Mouse (Mus musculus) hematopoietic stem cell, adult 5-6 weeks (primary cell): ENCODE measurements around the gene Ube2q2. TPM values are rescaled to one million over a fixed set of nuclear protein-coding genes. Genes with fewer than 3 reads are reported as not detected.

ENCODE experiments used
- ATAC-seq, 2 experiments: fragments of 125-278 bp in 1 of 2; replicated peaks in 1 of 2; 2 replicates each; pipeline ENCODE4 v1.8.0; 2016 to 2017; ENCODE audit warnings: inconsistent platforms in 2 of 2, mild to moderate bottlenecking in 2 of 2, moderate number of reproducible peaks in 2 of 2, low read depth in 1 of 2, moderate TSS enrichment in 1 of 2; ENCODE audit not compliant: low FRiP score in 2 of 2, poor library complexity in 2 of 2, severe bottlenecking in 2 of 2, insufficient read depth in 1 of 2, low TSS enrichment in 1 of 2
- total RNA-seq: library from RNA; stranded (forward); fragments of 172-1452, 232-1000 nt; gene quantifications from 2 replicates; pipeline ENCODE4 v1.2.3, GENCODE M21; 2017

Ube2q2 gene
- 48.0 and 56.2 TPM in 2 replicates for total RNA-seq

DNA sequence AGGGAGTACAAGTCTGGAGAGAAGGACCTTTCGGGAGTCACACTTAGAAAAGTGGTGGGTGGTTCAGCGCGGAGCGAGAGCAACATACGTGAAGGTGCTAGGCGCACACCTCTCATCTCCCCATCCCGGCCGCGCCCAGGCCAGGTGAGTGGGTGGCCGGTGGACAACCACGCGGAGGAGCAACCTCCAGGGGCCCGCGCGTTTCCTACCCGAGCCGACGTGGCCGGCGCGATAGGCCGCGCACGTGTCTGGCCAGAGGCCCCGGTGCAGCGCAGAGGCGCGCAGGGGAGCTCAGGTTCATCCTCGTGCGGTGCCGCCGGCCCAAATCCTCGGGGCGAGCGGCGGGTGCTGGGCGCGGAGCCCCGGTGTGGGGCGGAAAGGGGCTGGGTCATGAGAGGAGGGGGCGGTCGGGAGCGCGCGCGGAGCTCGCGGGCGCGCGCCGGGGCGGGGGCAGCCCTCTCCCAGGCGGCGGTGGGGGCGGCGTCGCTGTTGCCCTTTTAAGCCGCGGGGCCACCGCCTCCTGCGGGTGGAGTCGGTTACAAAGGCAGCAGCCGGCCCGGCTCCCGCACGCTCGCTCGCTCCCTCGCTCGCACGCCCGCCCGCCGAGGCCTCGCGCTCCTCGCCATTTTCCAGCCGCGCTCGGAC is at the start of gene Ube2q2:
TSS of gene Ube2q2 (plus strand) at position 1 of the 645 bp plus-strand sequence.
- peak; percentile 28 to 36; a peak in 1 of 4 replicates for ATAC-seq

DNA sequence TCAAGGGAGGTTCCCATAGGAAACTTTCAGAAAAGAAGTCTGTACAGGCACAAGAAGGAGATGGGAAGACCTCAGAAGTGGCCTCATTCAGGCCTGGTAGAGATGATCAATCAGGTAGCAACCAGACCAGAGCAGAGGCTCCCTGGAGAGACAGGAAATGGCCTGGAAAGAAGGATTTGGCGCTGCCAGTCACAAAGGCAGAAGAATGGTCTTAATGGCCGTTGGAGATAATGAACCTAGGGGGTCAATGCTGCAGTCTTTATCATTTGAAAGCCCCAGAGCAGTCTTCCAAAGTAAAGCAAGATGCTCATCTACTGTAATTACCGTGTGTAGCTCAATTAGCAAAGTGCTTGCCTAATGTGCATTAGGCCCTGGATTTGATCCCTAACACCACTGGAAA is 47.5 kb upstream of the Ube2q2 start:
- ATAC-seq, result no peak

DNA sequence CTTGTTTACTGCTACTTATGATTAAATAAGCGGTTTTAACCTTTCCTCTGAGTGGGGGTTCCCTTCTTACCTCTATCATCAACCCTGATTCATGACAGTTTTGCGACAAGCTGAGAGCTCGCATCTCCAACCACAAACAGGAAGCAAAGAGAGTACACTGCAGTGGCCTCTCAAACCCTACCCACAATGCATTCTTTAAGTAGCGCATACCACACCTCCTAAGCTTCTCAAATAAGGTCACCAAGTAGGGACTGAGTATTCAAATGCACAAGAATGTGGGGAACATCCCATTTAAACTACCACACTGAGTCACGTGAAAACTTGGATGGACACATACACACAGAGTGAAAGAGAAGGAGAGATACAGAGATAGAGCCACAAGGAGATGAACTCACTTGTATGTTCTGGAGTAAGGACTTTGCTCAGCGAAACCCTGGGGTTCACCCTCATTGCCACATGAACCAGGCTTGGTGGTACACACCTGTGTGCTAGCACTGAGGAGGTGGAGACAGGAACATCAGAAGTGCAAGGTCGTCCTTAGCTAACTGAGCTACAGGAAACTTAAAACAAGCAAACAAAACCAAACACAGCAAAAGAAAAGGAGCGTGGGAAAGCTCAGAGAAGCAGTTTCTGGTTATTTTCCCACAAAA is 46.3 kb upstream of the Ube2q2 start:
- ATAC-seq, result no peak

DNA sequence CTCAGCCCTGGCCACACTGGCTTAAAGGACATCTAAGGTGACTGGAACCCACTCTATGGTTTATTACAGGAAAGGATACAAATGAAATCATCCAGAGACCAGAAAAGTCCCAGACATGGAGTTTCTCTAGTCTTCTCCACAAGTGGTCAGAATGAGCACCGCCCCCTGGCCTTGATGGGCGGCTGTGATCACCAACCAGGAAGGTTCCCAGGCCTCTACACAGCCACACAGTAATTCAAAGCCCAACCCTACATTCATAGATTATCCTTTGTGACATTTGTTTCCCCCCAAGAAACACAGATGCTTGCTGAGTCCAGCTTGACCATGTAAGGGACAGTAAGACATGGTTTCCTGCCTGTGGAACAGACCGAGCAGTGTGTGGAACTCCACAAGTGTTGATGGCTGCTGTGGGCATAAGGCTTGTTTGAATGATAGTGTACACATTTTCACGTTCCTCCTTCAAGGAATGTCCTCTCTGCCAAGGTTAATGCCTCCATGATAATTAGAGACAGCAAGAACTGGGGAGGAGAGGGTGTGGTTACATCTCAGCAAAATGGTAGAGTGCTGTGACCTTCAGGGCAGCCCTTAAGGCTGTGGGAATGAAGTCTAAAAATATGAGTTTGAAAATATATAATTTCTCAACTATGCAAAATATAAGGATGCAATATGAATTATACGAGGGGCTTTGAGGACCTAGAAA is 45.6 kb upstream of the Ube2q2 start:
- no peak for ATAC-seq

DNA sequence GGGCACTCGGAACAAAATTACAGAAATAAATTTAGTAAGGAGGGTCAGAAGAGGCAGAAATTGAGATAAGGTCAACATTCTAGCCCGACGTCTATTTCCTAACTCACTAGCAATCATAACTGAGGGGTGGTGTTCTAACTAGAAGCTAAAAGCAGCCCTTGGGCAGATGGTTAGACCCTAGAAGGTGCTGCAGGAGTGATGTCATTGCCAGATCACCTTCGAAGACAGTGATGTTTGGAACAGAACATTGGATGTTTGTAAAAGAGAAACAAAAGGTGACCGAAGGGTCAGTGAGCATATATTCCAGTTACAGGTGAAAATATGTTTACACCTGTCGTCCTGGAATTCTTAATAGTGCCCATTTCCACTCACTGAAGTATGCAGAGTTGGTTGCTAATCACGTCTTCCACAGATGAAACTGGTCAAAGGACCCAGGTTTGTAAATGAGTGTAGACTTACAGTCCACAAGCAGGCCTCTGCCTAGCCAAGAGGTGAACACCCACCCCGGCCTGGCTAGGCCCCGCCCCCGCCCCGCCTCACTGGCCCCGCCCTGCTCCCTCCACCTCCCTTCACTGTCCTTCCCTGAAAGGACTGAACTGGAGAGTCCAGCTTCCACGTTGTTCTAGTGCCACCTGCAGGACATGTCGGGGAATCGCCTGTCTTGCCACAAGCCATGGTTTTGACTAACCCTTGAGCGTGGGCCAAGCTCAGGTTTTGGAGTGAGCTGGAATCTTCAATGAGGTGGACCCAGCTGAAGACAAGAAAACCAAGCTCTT is 38.4 kb upstream of the Ube2q2 start:
- ATAC-seq, result peak; percentile 96

DNA sequence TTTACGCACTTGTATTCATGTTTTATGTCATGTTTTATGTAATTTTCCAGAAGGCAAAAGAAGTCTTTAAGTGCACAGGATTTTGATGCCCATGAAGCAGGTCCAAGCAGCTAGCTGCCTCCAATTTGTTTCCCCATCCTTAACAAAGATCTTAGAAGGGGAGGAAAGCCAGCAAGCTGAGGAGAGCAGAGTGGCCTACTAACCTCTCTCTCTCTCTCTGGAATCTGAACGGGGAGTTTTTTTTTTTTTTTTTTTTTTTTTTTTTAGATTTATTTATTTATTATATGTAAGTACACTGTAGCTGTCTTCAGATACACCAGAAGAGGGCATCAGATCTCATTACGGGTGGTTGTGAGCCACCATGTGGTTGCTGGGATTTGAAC is 37.8 kb upstream of the Ube2q2 start:
- ATAC-seq, result 0 out of 4 replicates have a peak, but pooled peaks of 1 of the 2 experiments have one; percentile 4

DNA sequence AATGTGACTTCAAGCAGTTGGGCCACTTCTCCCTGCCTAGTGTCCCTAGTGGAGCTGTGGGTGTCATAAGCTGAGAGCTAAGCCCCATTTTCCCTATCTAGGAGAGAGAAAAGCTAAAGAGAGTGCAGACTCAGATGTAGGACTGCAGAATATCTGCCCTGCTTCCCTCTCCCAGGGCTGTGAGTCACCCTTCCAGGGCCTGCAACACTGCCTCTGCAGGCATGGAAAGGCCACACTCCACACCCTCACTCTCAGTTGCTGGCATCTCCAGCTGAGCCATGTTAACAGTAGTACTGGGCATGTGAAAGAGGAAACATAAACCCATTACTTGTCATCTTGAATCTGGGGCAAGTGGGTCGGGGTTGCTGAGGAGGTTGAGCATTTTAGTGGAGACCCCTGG is 33.9 kb upstream of the Ube2q2 start:
- no peak for ATAC-seq

DNA sequence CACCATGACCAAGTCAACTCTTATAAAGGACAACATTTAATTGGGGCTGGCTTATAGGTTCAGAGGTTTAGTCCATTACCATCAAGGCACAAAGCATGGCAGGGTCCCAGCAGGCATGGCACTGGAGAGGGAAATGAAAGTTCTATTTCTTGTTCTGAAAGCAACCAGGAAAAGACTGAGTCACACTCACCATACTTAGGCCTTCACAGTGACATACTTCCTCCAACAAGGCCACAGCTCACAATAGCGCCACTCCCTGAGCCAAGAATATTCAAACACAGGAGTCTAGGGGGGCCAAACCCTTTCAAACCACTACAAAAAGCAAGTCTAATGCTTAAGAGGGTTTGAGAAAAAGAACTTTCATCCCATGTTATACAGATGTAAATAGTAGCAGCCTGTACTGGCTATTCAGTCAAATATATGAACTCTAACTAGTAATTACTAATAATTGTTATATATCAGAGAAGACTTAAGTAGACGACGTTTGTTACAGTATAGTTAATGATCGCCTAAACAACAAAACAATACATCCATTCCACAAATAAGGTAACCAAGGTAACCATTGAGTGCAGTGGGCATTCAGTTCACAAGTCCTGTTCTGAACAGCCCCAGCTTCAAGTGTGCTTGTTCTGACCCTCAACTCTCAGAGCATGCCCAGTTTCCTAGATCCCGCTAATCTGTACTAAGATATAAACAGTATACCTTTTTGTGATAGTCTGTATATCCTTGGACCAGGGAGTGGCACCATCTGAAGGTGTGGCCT is 31.2 kb upstream of the Ube2q2 start:
- ATAC-seq, result no peak

DNA sequence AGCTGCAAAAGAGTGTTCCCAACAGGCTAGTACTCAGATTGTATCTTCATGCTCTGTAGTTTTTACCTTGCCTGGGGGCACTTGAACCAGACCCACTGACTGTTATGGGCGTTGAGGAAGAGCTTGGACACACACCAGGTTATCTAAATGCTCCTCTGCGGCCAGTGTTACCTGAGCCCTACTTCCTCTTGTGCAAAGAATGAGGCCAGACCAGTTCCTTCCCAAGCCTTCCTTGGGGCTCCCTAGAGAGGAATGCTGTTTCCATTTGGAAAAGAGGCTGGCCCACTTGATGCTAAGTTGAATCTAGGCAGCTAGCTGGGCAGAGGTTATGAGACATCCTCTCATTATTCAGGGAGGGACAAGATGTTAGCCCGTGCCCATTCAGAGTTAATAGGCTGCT is 26.1 kb upstream of the Ube2q2 start:
- no peak for ATAC-seq

DNA sequence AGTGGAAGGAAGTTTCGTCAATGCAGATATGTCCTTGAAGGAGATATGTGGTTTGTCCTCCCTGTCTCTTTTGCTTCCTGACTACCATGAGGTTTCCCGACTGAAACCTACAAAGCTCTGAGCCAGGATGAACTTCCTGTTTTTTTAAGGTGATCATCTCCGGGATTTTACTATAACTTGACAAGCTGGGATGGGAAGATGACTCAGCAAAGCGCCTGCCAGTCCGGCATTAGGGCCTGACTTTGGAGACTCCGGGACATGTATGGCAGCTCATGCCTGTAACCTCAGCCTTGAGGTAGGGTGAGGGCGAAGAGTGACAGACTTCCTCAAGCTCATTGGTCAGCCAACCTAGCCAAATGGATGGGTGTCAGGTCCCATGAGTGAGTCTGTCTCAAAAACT is 22.9 kb upstream of the Ube2q2 start:
- ATAC-seq, result no peak

DNA sequence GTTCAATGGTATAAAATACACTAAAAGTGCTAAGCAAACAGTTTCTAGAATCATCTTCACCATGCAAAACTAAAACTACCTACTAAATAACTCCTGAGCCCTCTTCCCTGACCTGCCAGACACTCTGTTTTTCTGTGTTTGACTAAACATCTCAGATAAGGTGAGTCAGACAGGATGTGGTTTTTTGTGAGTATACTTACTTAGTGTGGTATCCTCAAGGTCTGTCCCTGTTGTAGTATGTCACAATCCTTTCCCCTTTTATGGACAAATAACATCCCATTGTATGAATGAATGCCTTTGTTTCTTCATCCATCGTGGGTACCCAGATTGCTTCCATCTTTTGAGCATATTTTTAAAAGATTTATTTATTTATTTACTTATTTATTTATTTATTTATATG is 22.4 kb upstream of the Ube2q2 start:
- no peak for ATAC-seq

DNA sequence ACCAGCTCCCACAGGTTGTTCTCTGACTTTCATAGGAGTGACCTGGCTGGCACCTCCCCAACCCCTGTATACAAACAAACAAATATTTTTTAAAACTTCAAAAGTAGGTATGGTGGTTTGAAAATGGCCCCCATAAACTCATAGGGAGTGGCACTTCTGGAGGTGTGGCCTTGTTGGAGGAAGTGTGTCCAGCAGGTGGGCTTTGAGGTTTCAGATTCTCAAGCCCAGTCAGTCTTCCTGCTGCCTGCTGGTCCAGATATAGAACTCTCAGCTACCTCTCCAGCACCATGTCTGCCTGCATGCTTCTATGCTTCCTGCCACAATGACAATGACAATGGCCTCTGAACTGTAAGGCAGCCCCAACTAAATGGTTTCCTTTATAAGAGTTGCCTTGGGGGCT is 16.8 kb upstream of the Ube2q2 start:
- no peak for ATAC-seq

DNA sequence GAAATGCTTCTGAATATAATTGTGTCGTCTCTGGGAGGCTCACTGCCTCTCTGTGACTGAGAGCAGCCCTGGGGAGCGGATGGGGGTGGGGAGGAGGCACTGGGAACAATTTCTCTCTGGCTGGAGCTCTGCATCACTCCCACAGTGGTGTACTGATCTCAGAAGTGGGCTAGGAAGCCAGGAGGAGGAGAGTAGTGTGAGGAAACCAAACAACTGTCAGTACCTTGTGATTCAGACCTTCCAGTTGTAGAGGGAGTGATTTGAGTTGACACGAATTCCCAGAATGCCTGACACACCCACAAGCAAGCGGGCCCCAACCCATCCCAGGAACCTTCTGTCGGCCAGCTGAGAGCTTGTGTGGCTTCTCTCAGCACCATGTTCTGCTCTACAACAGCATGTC is 12.1 kb upstream of the Ube2q2 start:
- no peak for ATAC-seq

DNA sequence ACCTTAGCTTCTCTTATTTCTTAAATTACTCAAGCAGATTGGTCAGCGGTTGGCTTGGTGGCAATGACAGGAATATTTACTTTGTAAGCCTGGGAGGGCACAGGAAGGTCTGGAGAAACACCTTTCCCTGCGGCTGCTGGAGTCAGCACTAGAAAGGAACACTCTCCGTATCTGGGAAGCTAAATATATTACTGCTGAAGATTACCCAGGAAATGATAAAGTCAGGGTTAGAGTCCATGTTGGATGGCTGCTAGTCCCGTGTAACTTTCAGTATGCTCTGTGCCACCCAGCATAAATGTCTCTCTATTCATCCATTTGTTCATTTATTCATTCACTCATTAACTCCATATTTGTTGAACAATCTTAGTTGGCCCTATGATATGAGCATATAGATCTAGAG is 11.5 kb upstream of the Ube2q2 start:
- no peak for ATAC-seq

DNA sequence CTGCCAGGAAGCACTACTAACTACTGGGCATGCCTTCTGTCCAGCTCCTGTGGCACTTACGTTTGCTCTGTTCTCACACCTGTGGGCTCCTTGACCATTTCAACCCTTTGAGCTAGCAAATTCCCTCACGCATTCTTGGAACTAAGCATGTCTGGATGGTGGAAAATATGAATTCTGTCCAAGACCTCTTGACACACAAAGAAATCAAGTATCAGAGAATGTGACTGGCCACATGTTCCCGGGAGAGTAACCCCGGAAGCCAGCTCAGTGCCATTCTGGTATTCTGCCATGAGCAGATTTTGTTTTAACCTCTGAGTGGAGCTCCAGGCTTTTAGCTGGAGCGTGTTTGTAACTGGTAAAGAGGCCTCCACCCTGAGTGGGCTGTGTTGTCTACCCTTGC is 8.7 kb upstream of the Ube2q2 start:
- ATAC-seq, result no peak

DNA sequence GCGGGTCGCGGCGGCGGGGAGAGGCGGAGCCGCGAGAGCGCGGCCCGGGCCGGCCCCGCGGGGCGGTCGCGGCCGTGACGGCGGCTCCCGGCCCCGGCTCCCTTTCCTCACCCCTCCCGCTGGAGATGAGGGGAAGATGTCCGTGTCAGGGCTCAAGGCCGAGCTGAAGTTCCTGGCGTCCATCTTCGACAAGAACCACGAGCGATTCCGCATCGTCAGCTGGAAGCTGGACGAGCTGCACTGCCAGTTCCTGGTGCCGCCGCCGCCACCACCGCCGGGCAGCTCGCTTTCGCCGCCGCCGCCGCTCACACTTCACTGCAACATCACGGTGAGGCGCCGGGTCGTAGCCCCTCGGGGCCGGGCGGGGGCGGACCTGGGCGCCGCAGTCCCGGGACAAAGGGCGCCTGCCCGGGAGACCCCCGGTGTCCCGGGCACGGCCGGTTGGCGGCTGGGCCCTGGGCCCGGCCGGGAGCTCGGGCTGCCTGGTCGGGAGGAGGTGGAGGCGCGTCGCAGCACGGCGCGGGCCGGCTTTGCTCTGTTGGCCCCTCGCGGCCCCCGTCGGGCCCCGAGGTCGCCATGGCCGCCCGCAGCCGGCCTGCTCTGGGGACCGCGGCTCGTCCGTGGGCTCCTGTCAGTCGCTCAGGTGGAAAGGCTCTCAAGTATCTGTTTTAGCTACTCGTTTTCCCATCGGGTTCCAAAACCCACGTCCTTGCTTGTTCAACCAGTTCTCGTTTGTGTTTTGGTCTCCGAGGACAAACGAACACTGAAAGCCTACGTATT is 1.0 kb downstream of the Ube2q2 start:
- ATAC-seq, result peak; percentile 36 to 60; a peak in 3 of 4 replicates
